Mouse (Mus musculus): ENCODE data around the gene Ankrd33b.

DNA sequence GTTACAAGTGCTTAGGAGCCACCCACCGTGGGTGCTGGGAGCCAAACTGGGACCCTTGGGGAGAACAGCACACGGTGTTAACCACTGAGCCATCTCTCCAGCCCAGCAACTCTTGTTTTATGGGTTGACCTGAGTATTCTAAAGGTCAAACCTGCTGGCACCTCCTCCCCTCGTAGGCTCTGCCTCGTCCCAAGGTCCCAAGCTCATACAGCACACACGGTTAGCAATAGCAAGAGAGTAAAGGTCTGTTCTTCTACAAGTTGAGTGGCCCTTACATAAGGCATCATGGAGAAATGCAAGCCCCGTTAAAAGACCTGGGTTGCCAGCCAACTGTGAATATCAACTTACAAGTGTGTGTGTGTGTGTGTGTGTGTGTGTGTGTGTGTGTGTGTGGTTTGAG is 116.3 kb downstream of the Ankrd33b start:
- TF ChIP-seq GATA1 (IDR thresholded peaks at IDR 0.05; ENCODE audit: borderline replicate concordance, low read length) (no peak), FLI1 (IDR thresholded peaks at IDR 0.05; ENCODE audit: low read length) (no peak)
